In genomic region chr17:65799353-65799752, GRCm38 (mm10) we compare ENCODE assay signal across 23 mouse cellular contexts. TPM values are rescaled to one million over a fixed set of nuclear protein-coding genes. Genes with fewer than 3 reads are reported as not detected.
A peak's percentile ranks its signal among the peaks of the same experiment; 100 is the strongest.
DNase-seq lines count a peak whose midpoint lies in the region; ATAC-seq lines count a peak whose summit lies in the region.
"Had no signal": no experiment of that assay in that cellular context is flagged by ENCODE, and none has a peak within 500 bp of the region (broad histone marks: within the 10 kb centered on the region; RNA-seq: fewer than 3 reads in every experiment).

No protein-coding gene starts in this region.

- no peak overlapping the region for H3K9ac ChIP-seq in heart, embryonic 12.5 days
- no peak overlapping the region for H3K9ac ChIP-seq in liver, embryonic 13.5 days
- H3K9ac ChIP-seq: forebrain, embryonic 13.5 days; forebrain, postnatal 0 days; hindbrain, embryonic 15.5 days had no signal

- DNase-seq in heart, adult 18-20 months = no peak
- no peak for DNase-seq in liver, embryonic 13.5 days
- no peak for DNase-seq in embryo, embryonic 10.5 days (ENCODE audit: low spot score)
- DNase-seq in adrenal gland, postnatal 14 days = no peak
- DNase-seq: adrenal gland, postnatal 25 days; B cell, adult 2 months; cerebellum, adult 18-20 months; cerebellum, adult 9-11 months; cerebellum, postnatal 36 days; forebrain, postnatal 0 days; gastrocnemius, postnatal 36 days; heart, adult 2 months; heart, postnatal 36 days had no signal

- 38% methylated on average over 1 of the region's 1 CpGs for WGBS in heart, embryonic 12.5 days
- WGBS in liver, embryonic 13.5 days (ENCODE audit: insufficient replicate concordance) = 18% methylated on average over 1 of the region's 1 CpGs

- peaks cover 15% of the 10 kb centered on the region for H3K36me3 ChIP-seq in heart, embryonic 12.5 days
- H3K36me3 ChIP-seq in megakaryocyte, embryonic 14.5 days (replicated peaks; ENCODE audit: low read length) = peaks cover 40% of the 10 kb centered on the region
- peaks cover 14% of the 10 kb centered on the region; the same call in 1 of the 2 replicates for H3K36me3 ChIP-seq in liver, embryonic 13.5 days

- H3K4me3 ChIP-seq in heart, embryonic 12.5 days = no peak overlapping the region
- H3K4me3 ChIP-seq in megakaryocyte, embryonic 14.5 days (replicated peaks) = peak overlapping the region; percentile 38
- H3K4me3 ChIP-seq in liver, embryonic 13.5 days (replicated peaks) = no peak overlapping the region
- H3K4me3 ChIP-seq: embryonic facial prominence, embryonic 10.5 days; forebrain, embryonic 13.5 days; heart, adult 2 months; hindbrain, embryonic 15.5 days had no signal

- ATAC-seq in heart, embryonic 12.5 days (ENCODE audit: insufficient number of reproducible peaks, low FRiP score) = no peak
- no peak for ATAC-seq in megakaryocyte, adult 5-6 weeks (ENCODE audit: poor library complexity, severe bottlenecking)
- ATAC-seq in liver, embryonic 13.5 days (ENCODE audit: low read depth) = peak; percentile 69
- ATAC-seq: activated CD4-positive, CD25-positive, alpha-beta regulatory T cell, adult 4 months; CD4-positive, CD25-positive, alpha-beta regulatory T cell, adult 4 months; forebrain, embryonic 13.5 days; forebrain, postnatal 0 days; intestine, embryonic 16.5 days; Patski had no signal

- no peaks in the 10 kb centered on the region for H3K27me3 ChIP-seq in heart, embryonic 12.5 days (replicated peaks)
- no peaks in the 10 kb centered on the region for H3K27me3 ChIP-seq in megakaryocyte, embryonic 14.5 days (replicated peaks)
- H3K27me3 ChIP-seq in liver, embryonic 13.5 days = no peaks in the 10 kb centered on the region
- H3K27me3 ChIP-seq: forebrain, embryonic 13.5 days; hindbrain, embryonic 15.5 days; Patski had no signal

- peak overlapping the region; percentile 21; the same call in 1 of the 2 replicates for H3K27ac ChIP-seq in heart, embryonic 12.5 days (ENCODE audit: poor library complexity, severe bottlenecking)
- no peak overlapping the region for H3K27ac ChIP-seq in liver, embryonic 13.5 days
- H3K27ac ChIP-seq: embryonic facial prominence, embryonic 10.5 days; forebrain, embryonic 13.5 days; heart, adult 2 months; hindbrain, embryonic 15.5 days had no signal

- H3K4me2 ChIP-seq in heart, embryonic 12.5 days = no peak overlapping the region
- no peak overlapping the region for H3K4me2 ChIP-seq in liver, embryonic 13.5 days
- H3K4me2 ChIP-seq: forebrain, embryonic 13.5 days; hindbrain, embryonic 15.5 days had no signal

- H3K9me3 ChIP-seq in heart, embryonic 12.5 days (replicated peaks) = no peaks in the 10 kb centered on the region
- H3K9me3 ChIP-seq in megakaryocyte, embryonic 14.5 days = no peaks in the 10 kb centered on the region
- no peaks in the 10 kb centered on the region for H3K9me3 ChIP-seq in liver, embryonic 13.5 days (replicated peaks)
- H3K9me3 ChIP-seq: embryonic facial prominence, embryonic 10.5 days; forebrain, embryonic 13.5 days; hindbrain, embryonic 15.5 days had no signal

- peaks cover 23% of the 10 kb centered on the region for H3K4me1 ChIP-seq in heart, embryonic 12.5 days (replicated peaks)
- peaks cover 53% of the 10 kb centered on the region for H3K4me1 ChIP-seq in megakaryocyte, embryonic 14.5 days
- peaks cover 26% of the 10 kb centered on the region for H3K4me1 ChIP-seq in liver, embryonic 13.5 days (replicated peaks)
- H3K4me1 ChIP-seq: embryonic facial prominence, embryonic 10.5 days; hindbrain, embryonic 15.5 days had no signal

RNA-seq across cellular contexts. Expression of gene Ppp4r1, which starts 17.0 kb away (rescaled TPM):
- polyA plus RNA-seq in heart, embryonic 12.5 days (2016; fragmentation: Nextera tagmentation; extraction: Ambion mirVana) = 33.5 and 37.5 TPM in 2 replicates
- total RNA-seq in heart, adult 18-20 months (2021) = 10 to 100 TPM; 41.5 to 45.5 TPM
- 3.2 and 5.2 TPM in 2 replicates for polyA plus RNA-seq in megakaryocyte, embryonic 14.5 days (2012; ENCODE audit: insufficient read depth, low replicate concordance)
- total RNA-seq in megakaryocyte, adult 5-6 weeks (2015) = 57.8 and 78.5 TPM in 2 replicates
- 57.3 and 58.5 TPM in 2 replicates for total RNA-seq in megakaryocyte, adult 5-6 weeks (2017)
- 10.1 and 12.2 TPM in 2 replicates for polyA plus RNA-seq in liver, embryonic 13.5 days (2015; fragmentation: Nextera tagmentation; extraction: Ambion mirVana)
- 58.1 and 61.3 TPM in 2 replicates for total RNA-seq in adrenal gland, postnatal 14 days (2021)

RNA-seq across cellular contexts. Expression of gene Rab31, which starts 26.8 kb away (rescaled TPM):
- 31.2 and 33.4 TPM in 2 replicates for polyA plus RNA-seq in heart, embryonic 12.5 days (2016; fragmentation: Nextera tagmentation; extraction: Ambion mirVana)
- 10 to 100 TPM; 13.8 to 16.8 TPM for total RNA-seq in heart, adult 18-20 months (2021)
- 2.8 TPM in 1 of 2 replicates, not detected in the other for polyA plus RNA-seq in megakaryocyte, embryonic 14.5 days (2012; ENCODE audit: insufficient read depth, low replicate concordance)
- 50.9 and 56.6 TPM in 2 replicates for total RNA-seq in megakaryocyte, adult 5-6 weeks (2015)
- total RNA-seq in megakaryocyte, adult 5-6 weeks (2017) = 85.0 and 90.9 TPM in 2 replicates
- polyA plus RNA-seq in liver, embryonic 13.5 days (2015; fragmentation: Nextera tagmentation; extraction: Ambion mirVana) = 4.5 and 5.3 TPM in 2 replicates
- total RNA-seq in adrenal gland, postnatal 14 days (2021) = 30.0 and 33.0 TPM in 2 replicates
